Mouse (Mus musculus): ENCODE results near the gene Muc13. TPM values are rescaled to one million over a fixed set of nuclear protein-coding genes. Genes with fewer than 3 reads are reported as not detected.

The Muc13 gene
- total RNA-seq (2015) (52.3 and 76.8 TPM in 2 replicates), total RNA-seq (2017) (41.4 and 61.6 TPM in 2 replicates)

- ATAC-seq (replicated peaks; ENCODE audit: poor library complexity), result peak; percentile 5; the same call in 1 of the 2 replicates
Measured at GRCm38 (mm10) chr16:33793846-33794791, at the start of gene Muc13. Gene Muc13, plus strand, starts transcription at chr16:33794037.

- ATAC-seq (replicated peaks; ENCODE audit: poor library complexity), result peak; percentile 75
Measured at GRCm38 (mm10) chr16:33744622-33745419, 49.0 kb upstream of the Muc13 start.

GRCm38 (mm10) chr16:33745457-33745856 is 48.4 kb upstream of the Muc13 start:
- peak; percentile 54 for ATAC-seq (replicated peaks; ENCODE audit: poor library complexity)

GRCm38 (mm10) chr16:33746074-33746676 is 47.7 kb upstream of the Muc13 start:
- no peak for ATAC-seq (replicated peaks; ENCODE audit: poor library complexity)

- ATAC-seq (replicated peaks; ENCODE audit: poor library complexity), result no peak
Measured at GRCm38 (mm10) chr16:33747346-33747954, 46.4 kb upstream of the Muc13 start.

- ATAC-seq (replicated peaks; ENCODE audit: poor library complexity), result no peak
Measured at GRCm38 (mm10) chr16:33747994-33748393, 45.8 kb upstream of the Muc13 start.

- ATAC-seq (replicated peaks; ENCODE audit: poor library complexity), result peak; percentile 20
Measured at GRCm38 (mm10) chr16:33751152-33751551, 42.7 kb upstream of the Muc13 start.

- peak; percentile 69 for ATAC-seq (replicated peaks; ENCODE audit: poor library complexity)
Measured at GRCm38 (mm10) chr16:33751590-33751989, 42.2 kb upstream of the Muc13 start.

- ATAC-seq (replicated peaks; ENCODE audit: poor library complexity), result peak; percentile 9
Measured at GRCm38 (mm10) chr16:33752904-33753578, 40.8 kb upstream of the Muc13 start.

- ATAC-seq (replicated peaks; ENCODE audit: poor library complexity), result peak; percentile 18
Measured at GRCm38 (mm10) chr16:33755293-33755692, 38.5 kb upstream of the Muc13 start.

GRCm38 (mm10) chr16:33755961-33756360 is 37.9 kb upstream of the Muc13 start:
- peak; percentile 45 for ATAC-seq (replicated peaks; ENCODE audit: poor library complexity)

- ATAC-seq (replicated peaks; ENCODE audit: poor library complexity), result peak; percentile 50
Measured at GRCm38 (mm10) chr16:33756396-33756795, 37.4 kb upstream of the Muc13 start.

GRCm38 (mm10) chr16:33759207-33759606 is 34.6 kb upstream of the Muc13 start:
- ATAC-seq (replicated peaks; ENCODE audit: poor library complexity), result no peak

GRCm38 (mm10) chr16:33760542-33760941 is 33.3 kb upstream of the Muc13 start:
- ATAC-seq (replicated peaks; ENCODE audit: poor library complexity), result no peak

- ATAC-seq (replicated peaks; ENCODE audit: poor library complexity), result no peak
Measured at GRCm38 (mm10) chr16:33760996-33761395, 32.8 kb upstream of the Muc13 start.

GRCm38 (mm10) chr16:33764501-33765193 is 29.2 kb upstream of the Muc13 start:
- peak; percentile 82 for ATAC-seq (replicated peaks; ENCODE audit: poor library complexity)

- ATAC-seq (replicated peaks; ENCODE audit: poor library complexity), result no peak
Measured at GRCm38 (mm10) chr16:33765477-33765876, 28.4 kb upstream of the Muc13 start.

GRCm38 (mm10) chr16:33766309-33766708 is 27.5 kb upstream of the Muc13 start:
- ATAC-seq (replicated peaks; ENCODE audit: poor library complexity), result no peak

GRCm38 (mm10) chr16:33766757-33767156 is 27.1 kb upstream of the Muc13 start:
- no peak for ATAC-seq (replicated peaks; ENCODE audit: poor library complexity)

All from megakaryocyte progenitor cell, adult 5-6 weeks (primary cell).